Mouse (Mus musculus) E14TG2a.4 (cell line): ENCODE measurements around the gene Gltp.

Experiments
- H3K27me3 ChIP-seq: 2 replicates; pipeline ENCODE4 v1.6.1; 2014; ENCODE audit warnings: low read length, control low read depth; ENCODE audit not compliant: insufficient read depth
- H3K36me3 ChIP-seq: 2 replicates; pipeline ENCODE4 v1.6.1; 2014; ENCODE audit warnings: low read length, control low read depth; ENCODE audit not compliant: insufficient read depth
- H3K4me1 ChIP-seq: replicated peaks from 2 replicates; pipeline ENCODE4 v1.6.1; 2014; ENCODE audit warnings: low read depth, low read length, control low read depth
- H3K4me3 ChIP-seq: replicated peaks from 2 replicates; pipeline ENCODE4 v1.5.1; 2014; ENCODE audit warnings: mild to moderate bottlenecking, low read length
- H3K9me3 ChIP-seq: 2 replicates; pipeline ENCODE4 v1.6.1; 2014; ENCODE audit warnings: low read length, control low read depth
- CTCF ChIP-seq: conservative IDR thresholded peaks from 2 replicates; pipeline ENCODE4 v1.5.1; 2014; ENCODE audit warnings: low read length
- NANOG ChIP-seq: IDR thresholded peaks from 2 replicates; pipeline ENCODE4 v1.6.1; 2014; ENCODE audit warnings: borderline replicate concordance, low read length, mixed read lengths
- POU5F1 ChIP-seq: IDR thresholded peaks from 2 replicates; pipeline ENCODE4 v1.6.1; 2014; ENCODE audit warnings: low read length, borderline replicate concordance

Gene Gltp

DNA sequence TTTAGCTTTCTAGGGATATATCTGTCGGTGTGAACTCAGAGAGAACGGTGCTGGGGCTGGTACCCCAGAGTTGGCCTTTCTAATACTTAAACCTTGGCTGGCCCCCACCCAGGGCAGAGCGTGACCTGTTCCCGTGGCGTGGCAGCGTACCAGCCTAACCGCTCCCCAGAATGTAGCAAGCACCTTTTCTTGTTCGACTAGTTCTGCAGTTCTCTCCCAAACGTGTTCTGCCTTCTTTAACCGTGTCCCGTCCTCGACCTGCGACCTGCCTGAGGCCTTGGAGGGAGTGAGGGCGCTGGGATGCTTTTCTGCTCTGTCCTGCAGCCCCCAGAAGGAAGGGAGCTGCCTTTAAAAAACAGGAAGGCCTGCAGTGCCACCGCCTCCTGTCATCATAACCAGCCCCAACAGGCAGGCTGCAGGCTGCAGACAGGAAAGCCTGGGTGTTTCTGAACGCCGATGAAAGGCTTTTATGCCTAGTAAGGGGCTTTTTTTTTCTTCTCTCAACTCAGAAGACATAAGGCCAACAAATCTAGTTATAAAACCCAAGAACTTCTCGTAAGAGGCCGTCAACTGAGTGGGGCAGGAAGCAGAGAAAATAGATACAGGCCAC, 10.0 kb downstream of the Gltp start:
- Histone ChIP-seq H3K9me3 (no peaks in the 10 kb centered on the region), H3K27me3 (no peaks in the 10 kb centered on the region), H3K4me3 (no peak overlapping the region), H3K4me1 (peaks cover 69% of the 10 kb centered on the region), H3K36me3 (peaks cover 41% of the 10 kb centered on the region)
- no peak for TF ChIP-seq POU5F1
- no peak for TF ChIP-seq NANOG
- no peak for TF ChIP-seq CTCF

DNA sequence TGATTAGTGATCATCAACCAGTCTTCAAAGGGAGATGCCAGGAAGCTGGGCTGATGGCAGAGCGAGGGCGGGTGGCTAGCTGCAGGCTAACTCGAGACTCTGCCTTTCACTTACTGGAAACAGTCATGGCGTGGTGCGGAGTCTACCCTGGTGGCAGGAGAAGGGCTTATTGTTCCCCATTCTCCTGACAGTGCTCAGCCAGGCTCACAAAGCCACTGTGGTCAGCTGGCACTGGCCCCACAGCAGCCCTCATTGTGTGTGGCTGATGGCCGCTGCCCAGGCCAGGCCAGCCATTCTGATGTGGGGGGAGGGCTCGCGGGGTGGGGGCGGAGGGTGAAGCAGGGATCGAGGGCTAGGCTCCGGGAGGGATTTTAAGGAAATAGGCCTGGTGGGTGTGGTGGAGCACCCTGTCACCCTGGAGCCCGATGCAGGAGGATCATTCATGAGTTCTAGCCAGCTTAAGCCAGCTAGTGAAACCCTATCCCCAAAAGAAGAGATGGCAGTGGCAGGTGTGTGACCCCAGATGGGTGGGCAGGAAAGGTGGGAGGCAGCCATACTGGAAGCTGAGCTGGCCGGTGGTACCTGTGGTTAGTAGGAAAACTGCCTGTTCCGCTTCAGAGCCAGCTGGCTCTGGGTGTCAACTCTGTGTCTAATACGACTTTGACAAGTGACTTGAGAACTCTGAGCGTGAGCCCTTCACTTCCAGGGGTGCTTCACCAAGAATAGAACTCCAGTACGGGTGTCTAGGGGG, 10.8 kb downstream of the Gltp start:
- Histone ChIP-seq H3K9me3 (no peaks in the 10 kb centered on the region), H3K36me3 (peaks cover 43% of the 10 kb centered on the region), H3K27me3 (no peaks in the 10 kb centered on the region), H3K4me1 (peaks cover 71% of the 10 kb centered on the region), H3K4me3 (peak overlapping the region; percentile 58)
- no peak for TF ChIP-seq CTCF
- TF ChIP-seq NANOG = no peak
- no peak for TF ChIP-seq POU5F1

DNA sequence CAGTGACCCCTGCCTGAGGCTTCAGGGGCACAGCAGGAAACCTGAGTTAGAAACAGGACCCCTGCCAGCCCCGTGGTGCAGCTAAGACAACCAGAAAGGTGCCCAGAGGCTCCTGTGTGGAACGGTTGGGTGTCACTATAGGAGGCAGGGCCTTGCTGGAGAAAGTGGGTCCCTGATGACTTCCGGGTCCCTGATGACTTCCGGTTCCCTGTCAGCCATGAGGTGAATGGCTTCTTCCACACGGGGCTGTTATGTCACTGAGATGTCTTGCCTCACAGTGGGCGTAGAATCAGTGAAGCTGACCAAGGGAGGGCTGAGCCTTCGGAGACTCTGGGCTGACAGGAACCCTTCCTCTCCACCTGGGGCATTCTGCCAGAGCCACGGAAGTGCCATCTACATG, 16.2 kb downstream of the Gltp start:
- Histone ChIP-seq H3K27me3 (no peaks in the 10 kb centered on the region), H3K9me3 (no peaks in the 10 kb centered on the region), H3K4me3 (peak overlapping the region; percentile 49), H3K4me1 (peaks cover 75% of the 10 kb centered on the region), H3K36me3 (peaks cover 37% of the 10 kb centered on the region)
- TF ChIP-seq CTCF (no peak), NANOG (no peak), POU5F1 (no peak)

DNA sequence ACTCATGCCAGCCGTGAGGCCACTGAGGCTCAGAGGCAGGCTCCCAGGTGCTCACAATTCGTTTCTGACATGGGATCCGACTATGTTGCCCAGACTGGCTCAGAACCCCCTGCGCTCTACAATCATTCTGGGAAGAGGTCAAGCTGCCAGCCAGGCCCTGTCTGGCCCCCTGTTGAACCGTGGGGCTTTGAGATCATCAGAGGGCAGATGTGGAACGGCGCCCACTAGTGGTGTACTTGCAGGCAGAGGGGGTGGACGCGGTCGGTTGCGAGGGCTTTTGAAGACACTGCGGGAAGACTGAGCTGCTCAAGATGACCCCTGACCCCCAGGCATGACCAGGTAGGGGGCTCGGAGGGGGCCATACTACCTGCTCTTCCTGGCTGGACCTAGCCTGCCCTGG, 17.7 kb downstream of the Gltp start:
- H3K27me3 ChIP-seq = no peaks in the 10 kb centered on the region
- TF ChIP-seq NANOG (no peak), CTCF (peak; percentile 65)
- peak overlapping the region; percentile 49; the same call in 1 of the 2 replicates for H3K4me3 ChIP-seq
- H3K4me1 ChIP-seq = peaks cover 75% of the 10 kb centered on the region
- no peaks in the 10 kb centered on the region for H3K9me3 ChIP-seq
- peaks cover 34% of the 10 kb centered on the region for H3K36me3 ChIP-seq

DNA sequence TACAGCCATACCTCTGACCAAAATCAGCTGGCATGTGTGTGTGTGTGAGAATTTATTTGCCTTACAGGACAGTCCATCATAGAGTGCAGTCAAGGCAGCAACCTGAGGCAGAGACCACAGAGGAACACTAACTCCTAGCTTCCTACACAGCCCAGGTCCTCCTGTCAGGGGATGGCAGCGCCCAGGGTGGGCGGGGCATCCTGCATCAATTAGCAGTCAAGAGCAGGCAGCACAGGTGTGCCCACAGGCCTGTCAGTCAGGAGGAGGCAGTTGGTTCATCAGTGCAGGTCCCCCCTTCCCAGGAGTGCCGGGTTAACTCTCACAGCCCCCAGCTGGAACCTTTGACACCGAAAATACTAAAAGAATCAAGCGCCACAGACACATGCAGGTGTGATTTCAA, 21.8 kb downstream of the Gltp start:
- TF ChIP-seq NANOG = no peak
- TF ChIP-seq POU5F1 = no peak
- no peak for TF ChIP-seq CTCF
- no peaks in the 10 kb centered on the region for H3K9me3 ChIP-seq
- H3K4me1 ChIP-seq = peaks cover 80% of the 10 kb centered on the region
- no peak overlapping the region for H3K4me3 ChIP-seq
- no peaks in the 10 kb centered on the region for H3K27me3 ChIP-seq
- H3K36me3 ChIP-seq = peaks cover 1% of the 10 kb centered on the region; the same call in 1 of the 2 replicates

DNA sequence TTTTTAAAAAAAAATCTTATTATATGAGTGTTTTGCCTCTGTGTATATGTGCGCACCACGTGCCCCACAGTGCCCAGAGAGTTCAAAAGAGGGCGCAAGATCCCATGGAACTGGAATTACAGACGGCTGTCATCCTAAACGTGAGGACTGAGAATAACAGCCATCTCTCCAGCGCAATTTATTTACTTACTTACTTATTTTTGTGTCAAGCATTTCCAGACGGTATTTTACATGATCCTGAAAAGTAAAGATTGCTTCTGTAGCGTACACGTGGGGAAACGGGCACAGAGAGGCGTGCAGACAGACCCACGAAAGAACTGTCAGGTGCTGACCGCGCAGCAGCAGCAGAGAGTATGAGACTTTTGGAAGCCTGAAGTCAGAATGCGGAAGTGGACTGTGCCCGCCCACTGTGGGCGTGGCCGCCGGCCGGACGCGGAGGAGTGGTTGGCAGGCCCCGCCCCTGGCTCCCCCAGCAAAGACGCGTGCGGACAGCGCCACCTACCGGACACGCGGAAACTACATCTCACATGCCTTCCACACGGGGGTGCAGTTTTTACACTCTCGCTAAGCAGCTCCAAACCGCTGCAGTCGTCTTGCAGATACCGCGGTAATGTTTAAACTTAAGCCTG, 23.4 kb downstream of the Gltp start:
- peak; percentile 50 for TF ChIP-seq CTCF
- TF ChIP-seq POU5F1 = no peak
- no peak for TF ChIP-seq NANOG
- no peaks in the 10 kb centered on the region; the same call in 1 of the 2 replicates for H3K36me3 ChIP-seq
- H3K4me1 ChIP-seq = peaks cover 79% of the 10 kb centered on the region
- no peaks in the 10 kb centered on the region for H3K27me3 ChIP-seq
- H3K4me3 ChIP-seq = peak overlapping the region; percentile 64
- no peaks in the 10 kb centered on the region for H3K9me3 ChIP-seq

DNA sequence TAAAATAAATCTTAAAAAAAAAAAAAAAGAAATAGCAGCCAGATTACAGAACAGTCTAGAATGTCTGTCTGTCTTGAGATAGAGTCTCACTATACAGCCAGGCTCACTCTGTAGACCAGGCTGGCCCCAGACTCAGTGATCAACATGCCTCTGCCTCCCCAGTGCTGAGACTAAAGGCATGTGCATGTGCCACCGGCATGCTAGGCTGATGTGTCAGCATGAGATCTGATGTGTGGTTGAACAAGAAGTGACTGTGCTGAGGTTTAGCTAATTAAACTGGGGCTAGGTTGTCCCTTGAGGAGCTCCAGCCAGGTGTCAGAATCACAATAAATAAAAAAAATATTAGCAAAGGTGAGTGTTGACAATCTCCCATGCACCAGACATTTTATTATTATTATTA, 24.1 kb downstream of the Gltp start:
- Histone ChIP-seq H3K36me3 (no peaks in the 10 kb centered on the region; the same call in 1 of the 2 replicates), H3K9me3 (peaks cover under 1% of the 10 kb centered on the region; the same call in 1 of the 2 replicates), H3K27me3 (no peaks in the 10 kb centered on the region), H3K4me1 (peaks cover 79% of the 10 kb centered on the region), H3K4me3 (no peak overlapping the region)
- TF ChIP-seq NANOG (no peak), POU5F1 (no peak), CTCF (no peak)

DNA sequence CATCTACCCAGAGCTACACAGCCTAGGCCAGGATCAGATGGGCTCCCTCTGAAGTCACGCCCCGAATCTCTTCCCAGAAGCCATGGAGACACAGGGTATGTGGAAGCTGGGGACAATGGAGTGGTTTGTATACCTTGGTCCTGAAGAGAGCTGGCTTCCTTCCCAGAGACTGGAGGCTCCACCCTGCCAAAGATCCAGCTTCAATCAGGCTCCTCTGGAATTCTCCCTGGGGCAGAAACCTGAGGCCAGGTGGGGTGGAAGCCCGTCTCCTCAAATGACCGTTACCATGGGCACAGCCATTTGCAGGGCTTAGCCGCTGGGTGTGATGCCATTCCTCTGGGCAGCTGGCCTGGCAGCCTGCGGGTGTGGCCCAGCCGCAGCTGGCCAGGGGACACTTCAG, 26.0 kb downstream of the Gltp start:
- Histone ChIP-seq H3K4me3 (peak overlapping the region; percentile 0; the same call in 1 of the 2 replicates), H3K27me3 (peaks cover 2% of the 10 kb centered on the region), H3K9me3 (peaks cover 4% of the 10 kb centered on the region; the same call in 1 of the 2 replicates), H3K36me3 (no peaks in the 10 kb centered on the region; the same call in 1 of the 2 replicates), H3K4me1 (peaks cover 68% of the 10 kb centered on the region)
- no peak for TF ChIP-seq POU5F1
- no peak for TF ChIP-seq CTCF
- TF ChIP-seq NANOG = no peak
